Mouse (Mus musculus): ENCODE results near the gene Tarm1. TPM values are rescaled to one million over a fixed set of nuclear protein-coding genes. Genes with fewer than 3 reads are reported as not detected.

Gene Tarm1
- total and polyA plus RNA-seq, 3 experiments, result 0.16 TPM; not detected in 2

GRCm38 (mm10) chr7:3446584-3446983, 55.8 kb downstream of the Tarm1 start:
- DNase-seq, result no peak
- intact Hi-C loops (cut with DNase I), result no loop called here
- Histone ChIP-seq H3K36me3 (ENCODE audit: control insufficient read depth, insufficient read depth, low read length) (no peaks in the 10 kb centered on the region), H3K27ac (no peak overlapping the region), H3K4me1 (ENCODE audit: control insufficient read depth, insufficient read depth, low read length) (no peaks in the 10 kb centered on the region), H3K79me2 (replicated peaks; ENCODE audit: control insufficient read depth, insufficient read depth, low read length) (no peaks in the 10 kb centered on the region), H3K4me3 (no peak overlapping the region), H3K27me3 (ENCODE audit: control insufficient read depth, insufficient read depth, low read length) (no peaks in the 10 kb centered on the region), H3K9ac (ENCODE audit: low read depth, low read length) (no peak overlapping the region)
- WGBS, result 67% methylated on average over 3 of the region's 3 CpGs
- no peak for TF ChIP-seq CTCF (IDR thresholded peaks at IDR 0.05)
- TF ChIP-seq EP300 (IDR thresholded peaks at IDR 0.05; ENCODE audit: insufficient read depth, low read depth, low read length), result no peak
- TF ChIP-seq POLR2A (IDR thresholded peaks at IDR 0.05; ENCODE audit: insufficient read depth, low read depth, low read length), result no peak

GRCm38 (mm10) chr7:3444678-3445077, 57.7 kb downstream of the Tarm1 start:
- Histone ChIP-seq H3K4me3 (no peak overlapping the region), H3K9ac (ENCODE audit: low read depth, low read length) (no peak overlapping the region), H3K4me1 (ENCODE audit: control insufficient read depth, insufficient read depth, low read length) (no peaks in the 10 kb centered on the region), H3K27ac (no peak overlapping the region), H3K79me2 (replicated peaks; ENCODE audit: control insufficient read depth, insufficient read depth, low read length) (no peaks in the 10 kb centered on the region), H3K27me3 (ENCODE audit: control insufficient read depth, insufficient read depth, low read length) (no peaks in the 10 kb centered on the region), H3K36me3 (ENCODE audit: control insufficient read depth, insufficient read depth, low read length) (no peaks in the 10 kb centered on the region)
- intact Hi-C loops (cut with DNase I), result no loop called here
- TF ChIP-seq CTCF (IDR thresholded peaks at IDR 0.05) (no peak), EP300 (IDR thresholded peaks at IDR 0.05; ENCODE audit: insufficient read depth, low read depth, low read length) (no peak), POLR2A (IDR thresholded peaks at IDR 0.05; ENCODE audit: insufficient read depth, low read depth, low read length) (no peak)
- WGBS, result 70% methylated on average over 3 of the region's 3 CpGs
- no peak for DNase-seq

- intact Hi-C loops (cut with DNase I), result no loop called here
- no peaks in the 10 kb centered on the region for H3K27me3 ChIP-seq (ENCODE audit: control insufficient read depth, insufficient read depth, low read length)
- WGBS, result 80% methylated on average over 10 of the region's 10 CpGs
Observed at GRCm38 (mm10) chr7:3442476-3443062, 59.9 kb downstream of the Tarm1 start.

GRCm38 (mm10) chr7:3440526-3440925, 61.9 kb downstream of the Tarm1 start:
- no peak for DNase-seq
- H3K27me3 ChIP-seq (ENCODE audit: control insufficient read depth, insufficient read depth, low read length), result no peaks in the 10 kb centered on the region
- no peak overlapping the region for H3K27ac ChIP-seq
- intact Hi-C loops (cut with DNase I), result no loop called here
- H3K79me2 ChIP-seq (replicated peaks; ENCODE audit: control insufficient read depth, insufficient read depth, low read length), result no peaks in the 10 kb centered on the region
- H3K9ac ChIP-seq (ENCODE audit: low read depth, low read length), result no peak overlapping the region
- TF ChIP-seq EP300 (IDR thresholded peaks at IDR 0.05; ENCODE audit: insufficient read depth, low read depth, low read length), result no peak
- no peak for TF ChIP-seq POLR2A (IDR thresholded peaks at IDR 0.05; ENCODE audit: insufficient read depth, low read depth, low read length)
- no peak for TF ChIP-seq CTCF (IDR thresholded peaks at IDR 0.05)
- H3K4me1 ChIP-seq (ENCODE audit: control insufficient read depth, insufficient read depth, low read length), result no peaks in the 10 kb centered on the region
- no peak overlapping the region for H3K4me3 ChIP-seq
- WGBS, result 61% methylated on average over 8 of the region's 8 CpGs
- no peaks in the 10 kb centered on the region for H3K36me3 ChIP-seq (ENCODE audit: control insufficient read depth, insufficient read depth, low read length)

More at GRCm38 (mm10) chr7:3442476-3443062, 59.9 kb downstream of the Tarm1 start:
- no peaks in the 10 kb centered on the region for H3K79me2 ChIP-seq (replicated peaks; ENCODE audit: control insufficient read depth, insufficient read depth, low read length)
- DNase-seq, result peak in 1 of 2 experiments; percentile 18
- no peak for TF ChIP-seq POLR2A (IDR thresholded peaks at IDR 0.05; ENCODE audit: insufficient read depth, low read depth, low read length)
- TF ChIP-seq EP300 (IDR thresholded peaks at IDR 0.05; ENCODE audit: insufficient read depth, low read depth, low read length), result no peak
- TF ChIP-seq CTCF (IDR thresholded peaks at IDR 0.05), result no peak
- no peak overlapping the region for H3K9ac ChIP-seq (ENCODE audit: low read depth, low read length)
- H3K27ac ChIP-seq, result no peak overlapping the region
- H3K4me1 ChIP-seq (ENCODE audit: control insufficient read depth, insufficient read depth, low read length), result no peaks in the 10 kb centered on the region
- no peak overlapping the region for H3K4me3 ChIP-seq
- no peaks in the 10 kb centered on the region for H3K36me3 ChIP-seq (ENCODE audit: control insufficient read depth, insufficient read depth, low read length)

- Histone ChIP-seq H3K36me3 (ENCODE audit: control insufficient read depth, insufficient read depth, low read length) (no peaks in the 10 kb centered on the region), H3K27me3 (ENCODE audit: control insufficient read depth, insufficient read depth, low read length) (no peaks in the 10 kb centered on the region), H3K4me1 (ENCODE audit: control insufficient read depth, insufficient read depth, low read length) (no peaks in the 10 kb centered on the region), H3K79me2 (replicated peaks; ENCODE audit: control insufficient read depth, insufficient read depth, low read length) (no peaks in the 10 kb centered on the region), H3K27ac (no peak overlapping the region), H3K9ac (ENCODE audit: low read depth, low read length) (no peak overlapping the region), H3K4me3 (no peak overlapping the region)
- TF ChIP-seq CTCF (IDR thresholded peaks at IDR 0.05) (no peak), EP300 (IDR thresholded peaks at IDR 0.05; ENCODE audit: insufficient read depth, low read depth, low read length) (no peak), POLR2A (IDR thresholded peaks at IDR 0.05; ENCODE audit: insufficient read depth, low read depth, low read length) (no peak)
- WGBS, result 83% methylated on average over 11 of the region's 11 CpGs
- intact Hi-C loops (cut with DNase I), result no loop called here
- no peak for DNase-seq
Observed at GRCm38 (mm10) chr7:3439984-3440383, 62.4 kb downstream of the Tarm1 start.

GRCm38 (mm10) chr7:3437941-3438340, 64.5 kb downstream of the Tarm1 start:
- H3K36me3 ChIP-seq (ENCODE audit: control insufficient read depth, insufficient read depth, low read length), result no peaks in the 10 kb centered on the region
- TF ChIP-seq EP300 (IDR thresholded peaks at IDR 0.05; ENCODE audit: insufficient read depth, low read depth, low read length) (no peak), POLR2A (IDR thresholded peaks at IDR 0.05; ENCODE audit: insufficient read depth, low read depth, low read length) (no peak), CTCF (IDR thresholded peaks at IDR 0.05) (no peak)
- H3K9ac ChIP-seq (ENCODE audit: low read depth, low read length), result no peak overlapping the region
- no peaks in the 10 kb centered on the region for H3K79me2 ChIP-seq (replicated peaks; ENCODE audit: control insufficient read depth, insufficient read depth, low read length)
- 12% methylated on average over 5 of the region's 5 CpGs for WGBS
- no peak overlapping the region for H3K27ac ChIP-seq
- H3K27me3 ChIP-seq (ENCODE audit: control insufficient read depth, insufficient read depth, low read length), result no peaks in the 10 kb centered on the region
- intact Hi-C loops (cut with DNase I), result no loop called here
- no peak overlapping the region for H3K4me3 ChIP-seq
- no peak for DNase-seq
- no peaks in the 10 kb centered on the region for H3K4me1 ChIP-seq (ENCODE audit: control insufficient read depth, insufficient read depth, low read length)

Other genes with a start within 250 kb of the Tarm1 start
- gene Myadm, start 213.5 kb downstream of the Tarm1 start, total RNA-seq (2021), result 100 to 1,000 TPM; 131 to 139 TPM
- gene Myadm, start 213.5 kb downstream of the Tarm1 start, polyA plus RNA-seq (2012; rRNA removed), result 397 and 685 TPM in 2 replicates
- gene Prkcg, start 213.4 kb downstream of the Tarm1 start, total RNA-seq (2021), result 1 to 10 TPM in 1 of 2 experiments, under 1 TPM in 1; 0.89 to 3.0 TPM
- 4.5 and 4.7 TPM in 2 replicates for gene Prkcg, start 213.4 kb downstream of the Tarm1 start, polyA plus RNA-seq (2012; rRNA removed)
- gene Cacng7, start 169.7 kb downstream of the Tarm1 start, total RNA-seq (2021), result 1 to 10 TPM; 4.3 to 5.4 TPM
- 6.7 and 7.7 TPM in 2 replicates for gene Cacng7, start 169.7 kb downstream of the Tarm1 start, polyA plus RNA-seq (2012; rRNA removed)
- not detected for gene Cacng8, start 111.9 kb downstream of the Tarm1 start, total RNA-seq (2021)
- gene Cacng8, start 111.9 kb downstream of the Tarm1 start, polyA plus RNA-seq (2012; rRNA removed), result not detected in 2 replicates
- 1 to 10 TPM; 1.9 to 2.5 TPM for gene Cacng6, start 78.4 kb downstream of the Tarm1 start, total RNA-seq (2021)
- 0.78 and 3.3 TPM in 2 replicates for gene Cacng6, start 78.4 kb downstream of the Tarm1 start, polyA plus RNA-seq (2012; rRNA removed)
- gene Oscar, start 113.5 kb upstream of the Tarm1 start, total RNA-seq (2021), result under 1 TPM in 1 of 2 experiments, not detected in 1; 0.21 TPM
- gene Oscar, start 113.5 kb upstream of the Tarm1 start, polyA plus RNA-seq (2012; rRNA removed), result 0.45 and 0.91 TPM in 2 replicates
- gene Ndufa3, start 114.7 kb upstream of the Tarm1 start, total RNA-seq (2021), result 1,000 to 10,000 TPM; 1,765 to 2,117 TPM
- gene Ndufa3, start 114.7 kb upstream of the Tarm1 start, polyA plus RNA-seq (2012; rRNA removed), result 956 and 1,299 TPM in 2 replicates
- 10 to 100 TPM; 16.9 to 21.1 TPM for gene Tfpt, start 127.3 kb upstream of the Tarm1 start, total RNA-seq (2021)
- 8.0 and 8.8 TPM in 2 replicates for gene Tfpt, start 127.3 kb upstream of the Tarm1 start, polyA plus RNA-seq (2012; rRNA removed)
- 10 to 100 TPM; 24.1 to 24.4 TPM for gene Prpf31, start 127.4 kb upstream of the Tarm1 start, total RNA-seq (2021)
- gene Prpf31, start 127.4 kb upstream of the Tarm1 start, polyA plus RNA-seq (2012; rRNA removed), result 21.5 and 30.3 TPM in 2 replicates
- 10 to 100 TPM; 22.1 to 23.1 TPM for gene Cnot3, start 142.6 kb upstream of the Tarm1 start, total RNA-seq (2021)
- 20.3 and 33.2 TPM in 2 replicates for gene Cnot3, start 142.6 kb upstream of the Tarm1 start, polyA plus RNA-seq (2012; rRNA removed)
- gene Leng1, start 163.2 kb upstream of the Tarm1 start, total RNA-seq (2021), result 10 to 100 TPM; 11.8 to 12.8 TPM
- 4.8 and 5.9 TPM in 2 replicates for gene Leng1, start 163.2 kb upstream of the Tarm1 start, polyA plus RNA-seq (2012; rRNA removed)
- 1 to 10 TPM; 1.4 to 2.1 TPM for gene Tmc4, start 174.9 kb upstream of the Tarm1 start, total RNA-seq (2021)
- gene Tmc4, start 174.9 kb upstream of the Tarm1 start, polyA plus RNA-seq (2012; rRNA removed), result 3.3 and 4.9 TPM in 2 replicates
- gene Tsen34, start 190.2 kb upstream of the Tarm1 start, total RNA-seq (2021), result 10 to 100 TPM; 60.0 to 66.6 TPM
- gene Tsen34, start 190.2 kb upstream of the Tarm1 start, polyA plus RNA-seq (2012; rRNA removed), result 80.8 and 82.3 TPM in 2 replicates
- 10 to 100 TPM; 19.2 to 19.7 TPM for gene Mboat7, start 190.9 kb upstream of the Tarm1 start, total RNA-seq (2021)
- gene Mboat7, start 190.9 kb upstream of the Tarm1 start, polyA plus RNA-seq (2012; rRNA removed), result 24.9 and 25.0 TPM in 2 replicates
- 100 to 1,000 TPM; 584 to 688 TPM for gene Rps9, start 201.4 kb upstream of the Tarm1 start, total RNA-seq (2021)
- 761 and 901 TPM in 2 replicates for gene Rps9, start 201.4 kb upstream of the Tarm1 start, polyA plus RNA-seq (2012; rRNA removed)
- gene Pirb, start 217.8 kb upstream of the Tarm1 start, total RNA-seq (2021), result 1 to 10 TPM; 2.2 to 2.4 TPM
- gene Pirb, start 217.8 kb upstream of the Tarm1 start, polyA plus RNA-seq (2012; rRNA removed), result 5.7 and 6.7 TPM in 2 replicates